Mouse (Mus musculus): Measurements from ENCODE around the gene Hps3.

- TF ChIP-seq CTCF (IDR thresholded peaks at IDR 0.05; ENCODE audit: borderline replicate concordance, insufficient read depth, low read length) (no peak), POLR2A (IDR thresholded peaks at IDR 0.05; ENCODE audit: low read depth, low read length) (no peak)
These were observed 69.9 kb downstream of the Hps3 start for GRCm38 (mm10) chr3:19965239-19965638.

Measured in embryonic fibroblast, embryonic 13.5 days (primary cell).